Mouse (Mus musculus): ENCODE data around the gene Ppp1ca. TPM values are rescaled to one million over a fixed set of nuclear protein-coding genes. Genes with fewer than 3 reads are reported as not detected.

Gene Ppp1ca
- polyA plus RNA-seq, 1 experiment from 2014 or later, result 727 TPM

GRCm38 (mm10) chr19:4172925-4173324 is 18.9 kb upstream of the Ppp1ca start:
- no peak overlapping the region for H3K9ac ChIP-seq (ENCODE audit: low read length)

DNA sequence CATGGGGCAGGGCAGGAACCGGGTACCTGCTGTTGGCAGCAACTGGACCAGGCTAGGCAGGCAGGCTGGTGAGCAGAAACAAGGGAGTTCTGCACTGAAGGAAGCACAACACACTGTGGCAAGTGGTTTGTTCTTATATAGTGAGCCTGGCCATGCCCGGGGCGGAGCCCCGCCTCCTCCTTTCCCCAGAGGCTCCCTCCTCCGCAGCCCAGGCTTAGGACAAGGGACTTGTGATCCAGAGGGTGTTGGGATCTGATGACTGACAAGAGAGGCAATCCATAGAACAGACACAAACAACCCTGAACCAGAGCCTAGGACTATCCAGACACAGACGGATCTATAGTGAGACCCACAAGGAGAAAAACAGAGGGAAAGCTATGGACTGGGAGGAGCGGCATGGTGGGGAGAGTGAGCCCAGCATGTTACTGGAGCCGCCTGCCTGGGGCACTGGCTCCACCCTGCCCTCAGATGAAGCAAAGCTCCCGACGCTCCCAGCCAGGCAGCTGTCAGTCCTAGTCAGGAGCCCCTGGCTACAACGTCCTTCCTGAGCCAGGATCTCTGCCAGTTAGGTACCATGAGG is 16.4 kb upstream of the Ppp1ca start, which contains the start of gene Carns1:
Gene Carns1, minus strand, starts transcription at position 112 of the 580 bp plus-strand sequence.
- Histone ChIP-seq H3K4me2 (ENCODE audit: low read depth, low read length) (peak within 1 kb of the TSS; percentile 52), H3K27ac (ENCODE audit: low read length) (no peak within 1 kb of the TSS), H3K36me3 (ENCODE audit: control insufficient read depth, insufficient read depth, low read length) (no peaks in the 10 kb centered on the region), H3K27me3 (ENCODE audit: control insufficient read depth, insufficient read depth, low read length) (no peaks in the 10 kb centered on the region), H3K4me1 (ENCODE audit: control insufficient read depth, insufficient read depth, low read length) (peaks cover 13% of the 10 kb centered on the region), H3K4me3 (replicated peaks; ENCODE audit: low read length) (peak within 1 kb of the TSS; percentile 18; the same call in 1 of the 2 replicates), H3K9ac (ENCODE audit: low read length) (peak within 1 kb of the TSS; percentile 70), H3K9me3 (replicated peaks; ENCODE audit: control insufficient read depth, low read length) (no peaks in the 10 kb centered on the region)
- WGBS, result 9% methylated on average over 11 of the region's 11 CpGs
- ATAC-seq (ENCODE audit: insufficient read depth, low FRiP score), result peak; percentile 59; the same call in 1 of the 2 replicates

More at GRCm38 (mm10) chr19:4172925-4173324, 18.9 kb upstream of the Ppp1ca start:
- Histone ChIP-seq H3K27ac (ENCODE audit: low read length) (no peak overlapping the region), H3K27me3 (ENCODE audit: control insufficient read depth, insufficient read depth, low read length) (no peaks in the 10 kb centered on the region), H3K4me1 (ENCODE audit: control insufficient read depth, insufficient read depth, low read length) (peaks cover 19% of the 10 kb centered on the region), H3K9me3 (replicated peaks; ENCODE audit: control insufficient read depth, low read length) (no peaks in the 10 kb centered on the region), H3K36me3 (ENCODE audit: control insufficient read depth, insufficient read depth, low read length) (no peaks in the 10 kb centered on the region), H3K4me2 (ENCODE audit: low read depth, low read length) (no peak overlapping the region), H3K4me3 (replicated peaks; ENCODE audit: low read length) (no peak overlapping the region)
- ATAC-seq (ENCODE audit: insufficient read depth, low FRiP score), result no peak
- 67% methylated on average over 11 of the region's 11 CpGs for WGBS

- Histone ChIP-seq H3K9ac (ENCODE audit: low read length) (no peak overlapping the region), H3K4me2 (ENCODE audit: low read depth, low read length) (no peak overlapping the region), H3K36me3 (ENCODE audit: control insufficient read depth, insufficient read depth, low read length) (no peaks in the 10 kb centered on the region), H3K27me3 (ENCODE audit: control insufficient read depth, insufficient read depth, low read length) (no peaks in the 10 kb centered on the region), H3K4me3 (replicated peaks; ENCODE audit: low read length) (no peak overlapping the region), H3K4me1 (ENCODE audit: control insufficient read depth, insufficient read depth, low read length) (peaks cover 12% of the 10 kb centered on the region), H3K27ac (ENCODE audit: low read length) (no peak overlapping the region), H3K9me3 (replicated peaks; ENCODE audit: control insufficient read depth, low read length) (no peaks in the 10 kb centered on the region)
- ATAC-seq (ENCODE audit: insufficient read depth, low FRiP score), result no peak
- WGBS, result 86% methylated on average over 7 of the region's 7 CpGs
These were observed 11.5 kb upstream of the Ppp1ca start for GRCm38 (mm10) chr19:4180411-4180810.

GRCm38 (mm10) chr19:4181892-4182291 is 10.0 kb upstream of the Ppp1ca start:
- H3K27me3 ChIP-seq (ENCODE audit: control insufficient read depth, insufficient read depth, low read length), result no peaks in the 10 kb centered on the region
- H3K9ac ChIP-seq (ENCODE audit: low read length), result no peak overlapping the region
- H3K4me1 ChIP-seq (ENCODE audit: control insufficient read depth, insufficient read depth, low read length), result peaks cover 8% of the 10 kb centered on the region
- H3K27ac ChIP-seq (ENCODE audit: low read length), result no peak overlapping the region
- WGBS, result 31% methylated on average over 3 of the region's 3 CpGs
- H3K9me3 ChIP-seq (replicated peaks; ENCODE audit: control insufficient read depth, low read length), result no peaks in the 10 kb centered on the region
- no peaks in the 10 kb centered on the region for H3K36me3 ChIP-seq (ENCODE audit: control insufficient read depth, insufficient read depth, low read length)
- no peak overlapping the region for H3K4me2 ChIP-seq (ENCODE audit: low read depth, low read length)
- H3K4me3 ChIP-seq (replicated peaks; ENCODE audit: low read length), result no peak overlapping the region
- ATAC-seq (ENCODE audit: insufficient read depth, low FRiP score), result peak; percentile 64; the same call in 1 of the 2 replicates

DNA sequence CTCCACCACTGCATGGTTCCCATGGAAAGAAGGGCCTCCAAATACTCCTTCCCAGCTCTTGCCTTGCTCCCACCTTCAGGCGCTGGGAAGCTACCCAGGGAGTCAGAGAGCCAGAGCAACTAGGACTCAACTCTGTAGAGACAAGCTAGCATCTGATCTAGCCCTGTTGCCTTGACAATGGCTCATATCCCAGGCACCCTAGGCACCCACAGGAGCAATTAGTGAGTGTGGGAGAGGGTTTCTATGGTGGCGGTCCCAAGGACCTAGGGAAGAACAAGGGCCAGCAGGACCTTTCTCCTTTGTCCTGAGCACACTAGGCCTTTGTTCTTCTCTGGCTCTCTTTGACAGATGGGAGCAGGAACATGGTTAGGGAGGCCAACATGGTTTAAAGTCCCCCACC is 8.2 kb upstream of the Ppp1ca start:
- no peaks in the 10 kb centered on the region for H3K27me3 ChIP-seq (ENCODE audit: control insufficient read depth, insufficient read depth, low read length)
- no peaks in the 10 kb centered on the region for H3K9me3 ChIP-seq (replicated peaks; ENCODE audit: control insufficient read depth, low read length)
- H3K27ac ChIP-seq (ENCODE audit: low read length), result no peak overlapping the region
- ATAC-seq (ENCODE audit: insufficient read depth, low FRiP score), result no peak
- H3K4me1 ChIP-seq (ENCODE audit: control insufficient read depth, insufficient read depth, low read length), result peaks cover 8% of the 10 kb centered on the region
- WGBS, result 81% methylated on average over 2 of the region's 2 CpGs
- H3K9ac ChIP-seq (ENCODE audit: low read length), result no peak overlapping the region
- H3K36me3 ChIP-seq (ENCODE audit: control insufficient read depth, insufficient read depth, low read length), result no peaks in the 10 kb centered on the region
- H3K4me3 ChIP-seq (replicated peaks; ENCODE audit: low read length), result no peak overlapping the region
- no peak overlapping the region for H3K4me2 ChIP-seq (ENCODE audit: low read depth, low read length)

DNA sequence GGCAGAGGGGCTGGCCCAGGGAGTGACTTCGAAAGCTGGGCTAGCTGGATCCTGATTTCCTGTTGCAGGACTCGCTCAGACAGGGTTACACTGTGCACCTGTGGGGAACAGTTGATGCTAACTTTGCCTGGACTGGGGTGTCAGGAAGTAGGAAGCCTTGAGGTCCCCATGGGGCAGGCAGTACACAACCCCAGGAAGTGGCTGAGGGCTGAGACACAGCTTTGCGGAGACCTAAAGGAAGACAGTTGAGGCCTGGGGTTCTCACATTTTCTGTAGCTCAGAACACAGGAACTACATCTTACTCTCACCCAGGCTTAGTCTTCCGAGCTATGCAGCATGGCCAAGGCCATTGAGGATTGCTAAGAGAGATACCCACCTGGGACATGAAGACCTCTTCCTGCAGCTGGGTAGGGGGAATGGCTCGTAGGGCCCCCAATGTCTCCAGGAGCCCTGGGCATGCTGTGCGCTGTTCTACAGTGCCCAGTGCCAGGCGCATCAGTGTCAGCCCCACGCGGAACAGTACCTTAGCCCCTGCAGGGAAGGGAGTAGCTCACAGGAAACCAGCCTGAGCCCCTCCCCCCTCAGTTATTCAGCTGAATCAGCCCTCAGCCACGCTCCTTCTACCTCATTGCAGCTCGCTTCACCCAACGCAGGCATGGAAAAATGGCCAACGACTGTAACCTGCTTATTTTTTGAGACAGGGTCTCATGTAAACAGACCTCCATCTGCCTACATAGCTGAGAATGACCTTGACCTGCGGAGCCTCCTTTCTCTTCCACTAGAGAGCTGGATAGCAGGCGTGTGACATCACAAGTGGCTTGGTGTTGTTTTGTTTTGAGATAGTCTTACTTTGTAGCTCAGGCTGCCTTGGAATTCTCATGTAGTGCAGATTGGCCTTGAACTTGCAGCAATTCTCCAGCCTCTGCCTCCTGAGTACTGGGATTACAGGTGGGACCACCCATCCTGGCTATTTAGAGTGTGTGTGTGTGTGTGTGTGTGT is 6.6 kb upstream of the Ppp1ca start:
- Histone ChIP-seq H3K9me3 (replicated peaks; ENCODE audit: control insufficient read depth, low read length) (no peaks in the 10 kb centered on the region), H3K27me3 (ENCODE audit: control insufficient read depth, insufficient read depth, low read length) (no peaks in the 10 kb centered on the region), H3K4me3 (replicated peaks; ENCODE audit: low read length) (no peak overlapping the region), H3K4me1 (ENCODE audit: control insufficient read depth, insufficient read depth, low read length) (peaks cover 8% of the 10 kb centered on the region), H3K27ac (ENCODE audit: low read length) (no peak overlapping the region; the same call in 1 of the 2 replicates), H3K9ac (ENCODE audit: low read length) (0 out of 2 replicates have a peak overlapping the region, but pooled peaks have one; percentile 20), H3K4me2 (ENCODE audit: low read depth, low read length) (no peak overlapping the region), H3K36me3 (ENCODE audit: control insufficient read depth, insufficient read depth, low read length) (no peaks in the 10 kb centered on the region)
- WGBS, result 50% methylated on average over 15 of the region's 15 CpGs
- ATAC-seq (ENCODE audit: insufficient read depth, low FRiP score), result no peak

DNA sequence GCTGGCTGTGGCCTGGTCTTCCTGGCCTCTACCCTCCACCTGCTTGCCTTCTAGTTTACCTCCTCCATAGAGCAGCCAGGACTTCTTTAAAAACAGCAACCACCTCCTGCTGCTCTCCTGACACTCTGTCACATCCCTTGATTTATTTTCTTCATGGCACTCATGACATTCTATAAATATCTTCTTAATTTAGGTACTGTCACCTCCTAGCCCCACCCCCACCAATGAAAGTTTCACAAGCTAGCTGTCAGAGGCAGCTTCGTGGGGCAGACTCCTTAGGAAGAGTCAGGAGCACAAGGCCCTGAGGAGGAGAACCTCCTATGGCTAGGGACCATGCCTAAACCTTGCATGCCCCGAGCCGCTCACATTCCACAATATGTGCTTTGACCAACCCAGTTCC is 4.6 kb upstream of the Ppp1ca start:
- ATAC-seq (ENCODE audit: insufficient read depth, low FRiP score), result no peak
- H3K9ac ChIP-seq (ENCODE audit: low read length), result no peak overlapping the region
- H3K4me2 ChIP-seq (ENCODE audit: low read depth, low read length), result no peak overlapping the region
- H3K4me3 ChIP-seq (replicated peaks; ENCODE audit: low read length), result no peak overlapping the region
- H3K27me3 ChIP-seq (ENCODE audit: control insufficient read depth, insufficient read depth, low read length), result no peaks in the 10 kb centered on the region
- H3K27ac ChIP-seq (ENCODE audit: low read length), result no peak overlapping the region
- H3K9me3 ChIP-seq (replicated peaks; ENCODE audit: control insufficient read depth, low read length), result no peaks in the 10 kb centered on the region
- no peaks in the 10 kb centered on the region for H3K36me3 ChIP-seq (ENCODE audit: control insufficient read depth, insufficient read depth, low read length)
- 74% methylated on average over 3 of the region's 3 CpGs for WGBS
- H3K4me1 ChIP-seq (ENCODE audit: control insufficient read depth, insufficient read depth, low read length), result peaks cover 7% of the 10 kb centered on the region

DNA sequence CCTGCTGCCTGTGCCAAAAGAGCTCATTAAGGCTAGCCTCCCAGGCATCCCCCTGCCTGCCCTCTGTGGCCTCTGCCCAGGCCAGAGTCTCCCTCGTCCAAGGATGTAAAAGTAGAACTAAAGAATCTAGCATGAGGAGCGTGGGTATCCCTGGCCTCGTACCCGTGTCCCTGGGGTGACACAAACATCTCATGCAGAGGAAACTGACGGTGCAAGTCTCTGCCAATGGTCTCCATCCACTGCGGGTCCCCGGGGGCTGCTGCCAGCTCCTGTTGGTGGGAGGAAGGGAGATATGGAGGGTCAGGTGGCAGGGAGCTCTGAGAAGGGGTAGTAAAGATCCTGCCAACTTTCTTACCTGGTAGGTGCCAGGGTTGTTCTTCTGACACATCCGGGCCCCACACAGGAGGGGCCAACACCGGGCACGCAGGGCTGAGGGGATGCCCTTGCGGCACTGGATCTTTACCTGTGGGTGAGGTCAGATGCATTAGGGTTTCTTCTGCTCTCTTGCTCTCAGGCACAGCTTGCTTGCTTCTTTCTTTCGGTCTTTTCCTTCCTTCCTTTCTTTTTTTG is 2.7 kb upstream of the Ppp1ca start:
- WGBS, result 90% methylated on average over 12 of the region's 12 CpGs
- Histone ChIP-seq H3K4me1 (ENCODE audit: control insufficient read depth, insufficient read depth, low read length) (peaks cover 19% of the 10 kb centered on the region), H3K9me3 (replicated peaks; ENCODE audit: control insufficient read depth, low read length) (no peaks in the 10 kb centered on the region), H3K4me2 (ENCODE audit: low read depth, low read length) (no peak overlapping the region), H3K4me3 (replicated peaks; ENCODE audit: low read length) (no peak overlapping the region), H3K9ac (ENCODE audit: low read length) (no peak overlapping the region), H3K27me3 (ENCODE audit: control insufficient read depth, insufficient read depth, low read length) (no peaks in the 10 kb centered on the region), H3K36me3 (ENCODE audit: control insufficient read depth, insufficient read depth, low read length) (peaks cover 11% of the 10 kb centered on the region; the same call in 1 of the 2 replicates), H3K27ac (ENCODE audit: low read length) (no peak overlapping the region)
- no peak for ATAC-seq (ENCODE audit: insufficient read depth, low FRiP score)

Measured in stomach, embryonic 16.5 days (tissue).